Mouse (Mus musculus): ENCODE results near the gene Arvcf.

DNA sequence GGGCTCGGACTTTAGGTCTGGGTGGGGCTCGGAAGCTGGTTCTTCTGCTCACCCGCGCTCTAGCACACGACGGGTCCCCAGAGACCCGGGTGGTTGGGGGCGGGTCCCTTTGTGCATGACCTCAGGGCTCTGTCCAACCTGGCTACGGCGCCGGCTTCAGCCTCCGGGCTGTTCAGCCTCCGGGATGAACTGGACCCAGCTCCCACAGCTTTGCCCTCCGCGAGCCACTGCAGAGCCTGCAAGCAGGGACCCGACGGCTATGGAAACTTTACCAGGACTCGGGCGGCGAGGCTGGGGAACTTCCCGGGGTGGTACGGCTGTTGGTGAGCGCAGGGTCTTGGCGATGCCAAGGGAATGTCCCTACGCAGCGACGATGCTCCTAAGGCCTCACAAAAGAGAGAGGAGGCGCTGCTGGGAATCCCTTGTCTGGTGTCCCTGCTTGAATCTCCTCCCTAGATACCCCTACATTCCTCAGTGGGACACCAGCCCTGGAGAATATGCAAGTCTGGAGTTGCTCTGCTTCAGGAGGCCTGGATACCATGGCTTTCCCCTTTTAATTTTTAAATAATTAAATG lies 706 bp downstream of the Arvcf start:
- TF ChIP-seq EP300 (IDR thresholded peaks at IDR 0.05; ENCODE audit: low read depth), result no peak
- no peak for TF ChIP-seq CTCF (IDR thresholded peaks at IDR 0.05; ENCODE audit: low read depth)

Measured in liver, postnatal 0 days (tissue).